Mouse (Mus musculus) liver, postnatal 0 days (tissue): ENCODE data around the gene Gm5941.

Source experiments
- CTCF ChIP-seq: sonication (generic); IDR thresholded peaks from 2 replicates; pipeline ENCODE4 v1.5.1; 2016; ENCODE audit warnings: antibody characterized with exemption, low read depth
- EP300 ChIP-seq: IDR thresholded peaks from 2 replicates; pipeline ENCODE4 v1.6.1; 2016; ENCODE audit warnings: antibody characterized with exemption, low read depth, mild to moderate bottlenecking

- TF ChIP-seq CTCF = no peak
- no peak for TF ChIP-seq EP300
Measured at GRCm38 (mm10) chrX:92460496-92460895, 29.3 kb upstream of the Gm5941 start.
